Mouse (Mus musculus): Measurements from ENCODE around the gene Il10ra.

Il10ra gene

GRCm38 (mm10) chr9:45268597-45269325 is at the start of gene Il10ra:
TSS of gene Il10ra (minus strand) at chr9:45269149.
- DNase-seq (ENCODE audit: low read depth, low spot score) = no peak

DNA sequence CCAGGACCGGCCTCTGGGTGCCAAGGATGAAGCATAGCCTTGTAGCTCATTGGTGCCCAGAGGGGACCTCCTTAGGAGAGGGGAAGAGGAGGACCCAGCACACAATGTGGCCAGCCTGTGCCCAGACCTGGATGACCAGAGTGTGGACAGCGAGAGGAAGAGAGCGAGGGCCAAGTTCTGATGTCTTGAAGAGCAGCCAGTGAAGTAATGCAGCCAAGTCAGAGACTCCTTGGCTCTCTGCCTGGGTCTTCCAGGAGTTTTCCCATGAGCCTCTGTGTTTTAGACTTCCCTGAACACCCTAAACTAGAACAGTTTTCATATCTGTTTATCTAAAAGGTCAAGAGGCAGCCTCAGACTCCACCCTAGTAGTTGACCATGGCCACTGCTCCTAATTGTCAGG is 48.7 kb upstream of the Il10ra start:
- no peak for DNase-seq (ENCODE audit: low read depth, low spot score)

DNA sequence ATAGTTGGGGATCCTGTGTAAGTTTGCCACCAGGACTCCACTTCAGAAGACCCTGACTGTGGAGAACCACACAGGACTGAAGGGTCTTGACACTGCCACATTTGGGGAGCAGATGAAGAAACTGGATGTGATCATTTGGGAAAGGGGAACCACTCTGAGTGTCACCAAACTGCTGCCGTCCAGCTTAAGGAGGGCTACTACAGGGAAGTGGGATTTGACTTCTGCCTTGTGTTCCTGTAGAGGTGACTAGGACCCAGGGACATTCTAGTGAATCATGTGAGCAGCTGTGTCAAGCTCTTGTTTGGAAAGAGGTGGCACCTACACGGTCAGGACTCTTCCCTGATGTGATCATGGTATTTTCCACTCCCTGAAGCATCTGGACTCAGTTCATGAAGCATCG is 45.0 kb upstream of the Il10ra start:
- DNase-seq (ENCODE audit: low read depth, low spot score) = no peak

DNA sequence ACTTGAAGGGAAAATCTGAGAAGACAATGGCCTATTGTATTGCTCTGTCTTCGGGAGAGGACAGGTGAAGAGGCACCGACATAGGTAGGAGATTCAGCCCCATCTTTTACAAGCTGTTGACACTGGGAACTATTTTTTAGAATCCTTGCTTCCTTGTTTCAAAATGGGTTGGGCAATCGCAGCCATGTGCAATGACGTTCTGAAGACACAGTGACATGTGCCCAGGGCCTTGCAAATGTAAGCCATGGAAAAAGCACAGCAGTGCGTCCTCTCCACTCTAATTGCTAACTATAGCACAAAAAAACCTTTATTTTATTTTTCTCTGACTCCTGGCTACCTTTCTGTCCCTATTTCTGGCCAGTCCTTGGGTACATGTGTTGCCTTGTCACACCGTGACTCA is 42.9 kb upstream of the Il10ra start:
- no peak for DNase-seq (ENCODE audit: low read depth, low spot score)

- no peak for DNase-seq (ENCODE audit: low read depth, low spot score)
Measured at GRCm38 (mm10) chr9:45308521-45308920, 39.6 kb upstream of the Il10ra start.

GRCm38 (mm10) chr9:45306746-45307410 is 37.9 kb upstream of the Il10ra start:
- DNase-seq (ENCODE audit: low read depth, low spot score) = no peak

- DNase-seq (ENCODE audit: low read depth, low spot score) = no peak
Measured at GRCm38 (mm10) chr9:45301771-45302170, 32.8 kb upstream of the Il10ra start.

- peak; percentile 78 for DNase-seq (ENCODE audit: low read depth, low spot score)
Measured at GRCm38 (mm10) chr9:45300422-45301104, 31.6 kb upstream of the Il10ra start.

DNA sequence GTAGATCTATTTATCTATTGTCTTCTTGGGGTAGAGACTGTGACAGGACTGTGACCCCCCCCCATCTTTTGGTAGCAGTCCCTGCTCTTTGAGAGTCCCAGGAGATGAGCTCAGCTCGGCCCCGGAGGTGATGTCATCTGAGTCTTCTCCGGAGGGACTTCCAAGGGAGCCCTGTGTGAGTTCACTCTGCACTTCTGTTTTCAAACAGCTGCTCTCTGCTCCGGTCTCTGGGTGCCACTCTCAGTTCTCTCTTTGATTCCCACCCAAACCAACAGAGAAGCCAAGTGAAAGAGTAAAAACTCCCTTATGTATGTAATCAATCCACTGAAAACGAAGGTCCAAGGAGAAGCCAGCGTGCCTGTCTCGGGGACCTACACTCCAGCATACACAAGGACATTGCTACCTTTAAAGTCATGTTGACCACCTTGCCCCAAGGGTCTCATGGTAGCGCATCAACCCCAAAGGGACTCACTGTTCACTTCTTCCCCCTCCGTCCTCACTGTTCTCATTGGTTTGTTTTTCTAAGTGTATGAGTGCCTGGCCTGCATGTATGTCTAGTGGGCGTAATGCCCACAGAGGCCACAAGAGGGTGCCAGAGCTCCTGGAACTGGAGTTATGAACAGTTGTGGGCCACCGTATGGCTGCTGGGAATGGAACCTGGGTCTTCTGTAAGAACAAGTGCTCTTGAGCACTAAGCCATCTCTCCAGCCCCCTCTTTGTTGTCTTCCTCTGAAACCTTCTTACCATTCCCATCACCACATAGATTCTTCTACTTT is 30.5 kb upstream of the Il10ra start:
- DNase-seq (ENCODE audit: low read depth, low spot score) = peak; percentile 15

- DNase-seq (ENCODE audit: low read depth, low spot score) = no peak
Measured at GRCm38 (mm10) chr9:45294210-45295011, 25.5 kb upstream of the Il10ra start.

GRCm38 (mm10) chr9:45291481-45292168 is 22.7 kb upstream of the Il10ra start:
- DNase-seq (ENCODE audit: low read depth, low spot score) = no peak

DNA sequence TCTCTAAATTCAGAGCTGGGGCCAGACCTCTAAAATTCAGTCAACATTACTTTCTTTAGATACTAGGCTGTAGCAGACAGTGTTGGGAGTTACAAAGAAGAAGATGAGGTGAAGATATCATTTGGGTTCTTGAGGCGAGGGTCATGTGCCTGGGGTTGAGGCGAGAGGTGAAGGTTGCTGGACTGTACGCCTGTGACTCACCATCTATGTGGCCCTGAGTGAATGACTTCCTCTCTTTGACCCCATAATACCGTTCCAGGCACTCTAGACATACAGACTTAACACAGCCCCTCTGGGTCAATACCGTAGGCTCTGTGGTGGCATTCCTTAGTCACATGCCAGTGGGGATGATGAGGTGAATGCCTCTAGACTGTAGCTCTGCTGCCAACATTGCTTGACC is 13.5 kb upstream of the Il10ra start:
- no peak for DNase-seq (ENCODE audit: low read depth, low spot score)

- DNase-seq (ENCODE audit: low read depth, low spot score) = no peak
Measured at GRCm38 (mm10) chr9:45280891-45281290, 11.9 kb upstream of the Il10ra start.

DNA sequence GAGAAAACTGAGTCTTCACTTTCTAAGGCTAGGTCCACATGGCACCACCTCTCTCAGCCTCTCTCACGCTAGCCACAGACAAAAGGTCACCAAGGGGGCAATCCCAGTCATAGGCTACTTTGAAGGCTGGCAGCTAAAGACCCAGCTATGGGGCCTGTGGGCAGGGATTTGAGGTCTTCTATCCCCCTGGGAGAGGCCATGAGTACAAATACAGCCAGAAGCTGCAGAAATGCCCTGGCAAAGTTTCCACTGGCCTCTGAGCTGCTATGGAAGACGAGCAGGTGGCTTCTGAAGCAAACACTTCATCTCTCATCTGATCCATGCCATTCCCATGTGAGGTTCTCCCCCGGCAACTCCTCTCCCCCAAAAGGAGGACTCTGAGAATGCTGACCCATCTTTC is 11.1 kb upstream of the Il10ra start:
- no peak for DNase-seq (ENCODE audit: low read depth, low spot score)

- DNase-seq (ENCODE audit: low read depth, low spot score) = no peak
Measured at GRCm38 (mm10) chr9:45274635-45275034, 5.7 kb upstream of the Il10ra start.

DNA sequence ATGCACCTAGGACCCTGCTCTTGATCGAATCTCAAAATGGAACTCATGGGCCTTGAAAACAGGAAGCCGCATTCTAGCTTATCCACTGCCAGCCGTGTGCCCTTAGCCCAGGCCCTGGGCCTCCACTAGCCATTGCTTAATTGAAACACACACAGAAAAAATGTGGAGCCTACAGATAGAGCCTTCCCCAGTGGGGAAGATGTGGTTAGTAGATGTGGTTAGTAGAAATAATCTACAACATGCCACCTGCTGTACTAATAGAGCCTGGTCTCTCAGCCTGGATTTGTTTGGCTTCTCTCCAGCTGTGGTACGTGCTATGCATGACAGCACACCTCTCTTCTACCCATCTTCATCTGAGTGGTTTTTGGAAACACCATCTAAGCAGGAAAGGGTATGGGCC is 5.3 kb upstream of the Il10ra start:
- DNase-seq (ENCODE audit: low read depth, low spot score) = no peak

GRCm38 (mm10) chr9:45272213-45272612 is 3.3 kb upstream of the Il10ra start:
- DNase-seq (ENCODE audit: low read depth, low spot score) = no peak

DNA sequence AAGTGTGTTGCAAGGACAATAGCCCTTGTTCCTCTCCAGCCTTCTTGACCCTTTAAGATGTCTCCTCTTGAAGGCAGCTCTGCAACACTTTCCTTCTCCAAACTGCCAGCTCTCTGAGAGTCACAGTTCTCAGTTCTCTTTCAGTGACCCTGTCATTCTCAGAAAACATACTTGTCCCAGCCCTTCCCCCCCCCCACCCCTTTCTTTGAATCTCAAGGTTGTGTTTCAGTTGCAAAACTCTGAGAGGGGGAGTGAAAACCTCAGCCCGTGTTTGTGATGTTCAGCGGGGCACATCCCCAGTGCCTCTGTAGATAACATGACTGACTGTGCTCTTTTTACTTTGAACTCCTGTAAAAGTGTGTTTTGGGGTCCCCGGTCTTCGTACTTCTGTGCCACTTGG is 870 bp downstream of the Il10ra start:
- no peak for DNase-seq (ENCODE audit: low read depth, low spot score)

DNA sequence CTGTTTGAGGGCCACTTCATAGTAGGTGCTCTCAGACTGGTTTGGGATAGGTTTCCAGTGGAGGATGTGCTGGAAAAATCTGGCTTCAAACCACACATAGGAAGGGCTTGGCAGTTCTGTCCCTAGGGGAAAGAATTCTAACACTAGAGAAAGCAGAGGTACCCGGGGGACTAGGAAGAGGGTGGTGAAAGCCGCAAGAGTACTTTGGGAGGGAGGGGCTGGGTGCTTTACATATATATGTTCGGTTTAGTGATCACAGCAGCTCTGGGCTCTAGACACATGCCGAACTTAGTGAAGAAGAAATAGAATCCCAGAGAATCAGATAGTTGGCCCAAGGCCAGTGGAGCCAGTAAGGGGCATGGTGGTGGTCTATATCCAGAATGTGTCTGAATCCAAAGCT is 1.9 kb downstream of the Il10ra start:
- DNase-seq (ENCODE audit: low read depth, low spot score) = no peak

DNA sequence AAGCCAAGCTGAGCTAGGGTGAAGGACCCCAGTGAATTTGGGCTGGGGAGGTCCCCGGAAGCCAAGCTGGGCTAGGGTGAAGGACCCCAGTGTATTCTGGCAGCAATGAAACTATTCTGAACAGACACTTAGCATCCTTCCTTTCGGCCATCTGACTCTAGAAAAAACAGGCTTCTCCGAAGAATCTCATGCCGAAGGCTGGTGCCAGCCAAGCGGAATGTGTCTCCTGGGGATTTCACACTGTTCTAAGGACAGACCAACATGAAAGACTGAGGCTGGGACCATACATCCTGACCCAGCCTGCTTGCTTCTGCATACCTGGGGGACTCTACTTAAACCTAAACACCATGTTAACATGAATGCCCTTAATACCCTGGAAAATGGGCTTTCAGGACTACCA is 7.1 kb downstream of the Il10ra start:
- no peak for DNase-seq (ENCODE audit: low read depth, low spot score)

- DNase-seq (ENCODE audit: low read depth, low spot score) = no peak
Measured at GRCm38 (mm10) chr9:45261466-45261865, 7.5 kb downstream of the Il10ra start.
